Mouse (Mus musculus) thymus, postnatal 25 days (tissue): ENCODE results near the gene Uri1.

Experiments used
- DNase-seq: peaks from one replicate; pipeline ENCODE4 v3.0.0; 2022

Gene Uri1

DNA sequence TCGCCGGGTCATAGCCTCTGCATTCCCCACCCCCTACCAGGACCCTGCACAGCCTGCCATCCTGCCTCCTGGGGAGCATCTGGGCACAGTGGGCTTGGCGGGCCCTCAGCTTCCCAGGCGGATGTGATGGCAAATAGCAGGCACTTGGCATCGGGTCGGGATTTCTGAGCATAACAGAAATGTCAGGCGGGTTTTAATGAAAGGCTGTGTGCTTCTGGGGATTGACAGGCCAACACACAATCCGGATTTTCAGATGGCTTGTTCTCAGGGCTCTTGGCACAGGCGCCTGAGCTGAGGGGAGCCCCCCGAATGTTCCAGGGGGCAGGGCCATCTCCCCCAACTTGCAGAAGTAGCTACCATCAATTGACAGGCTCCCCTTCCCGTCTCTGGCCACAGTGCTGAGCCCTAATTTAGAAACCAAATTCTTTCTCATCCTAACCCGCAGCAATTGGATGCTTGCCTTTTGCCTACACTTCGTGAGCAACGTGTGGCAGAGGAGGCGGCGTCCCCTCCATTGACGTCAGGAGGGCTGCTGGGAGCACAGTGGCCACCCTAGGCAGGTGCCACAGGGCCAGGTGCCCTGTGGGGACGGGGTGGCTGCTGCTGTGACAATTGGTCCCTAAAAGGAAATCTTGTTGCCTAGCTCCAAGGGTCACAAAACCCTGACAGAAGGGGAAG lies 106.5 kb downstream of the Uri1 start:
- DNase-seq: no peak

DNA sequence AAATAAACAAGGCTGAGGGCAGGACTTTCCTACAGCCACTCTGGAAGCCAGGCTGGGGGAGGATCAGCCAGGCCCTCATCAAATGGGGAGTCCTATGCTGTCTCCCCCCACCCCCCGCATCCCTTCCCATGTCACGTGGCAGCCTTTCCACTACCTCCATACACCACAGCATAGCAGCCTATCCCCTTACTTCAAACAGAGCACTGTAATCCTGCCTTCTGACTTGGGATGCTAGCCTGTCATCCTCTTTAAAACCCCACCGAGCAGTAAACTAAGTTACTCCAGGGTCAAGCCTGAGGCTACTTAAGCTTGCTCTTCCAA lies 111.6 kb downstream of the Uri1 start:
- DNase-seq: no peak

DNA sequence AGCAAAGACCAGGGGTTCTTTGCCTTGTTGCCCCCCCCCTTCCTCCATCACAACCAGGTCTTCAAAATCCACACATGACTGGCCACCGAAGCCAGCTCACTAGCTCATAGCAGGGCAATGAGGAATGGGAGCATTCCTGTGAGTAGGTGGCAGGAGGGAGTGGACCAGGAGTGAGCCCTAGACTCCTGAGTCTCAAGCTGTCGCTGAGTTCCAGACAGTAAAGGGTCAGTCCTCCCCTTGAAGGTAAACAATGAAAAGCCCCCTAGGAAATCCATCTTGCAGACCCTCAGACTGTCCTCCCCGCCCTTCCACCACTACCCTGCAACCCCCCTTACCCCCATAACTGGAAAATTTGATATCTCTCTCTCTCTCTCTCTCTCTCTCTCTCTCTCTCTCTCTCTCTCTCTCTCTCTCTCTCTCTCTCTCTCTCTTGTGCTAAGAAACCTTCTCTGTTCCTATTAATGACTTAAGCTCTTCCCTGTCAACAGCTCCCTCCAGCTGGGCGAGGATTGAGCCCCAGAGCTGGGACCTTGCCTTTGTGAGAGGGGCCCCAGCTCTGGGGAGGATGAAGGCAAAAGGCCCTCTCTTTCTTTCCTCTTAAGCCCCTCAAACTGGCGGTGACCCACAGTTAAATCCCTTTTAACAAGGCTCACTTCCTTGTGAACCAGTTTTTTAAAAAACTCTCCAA lies 112.1 kb downstream of the Uri1 start:
- DNase-seq: no peak

DNA sequence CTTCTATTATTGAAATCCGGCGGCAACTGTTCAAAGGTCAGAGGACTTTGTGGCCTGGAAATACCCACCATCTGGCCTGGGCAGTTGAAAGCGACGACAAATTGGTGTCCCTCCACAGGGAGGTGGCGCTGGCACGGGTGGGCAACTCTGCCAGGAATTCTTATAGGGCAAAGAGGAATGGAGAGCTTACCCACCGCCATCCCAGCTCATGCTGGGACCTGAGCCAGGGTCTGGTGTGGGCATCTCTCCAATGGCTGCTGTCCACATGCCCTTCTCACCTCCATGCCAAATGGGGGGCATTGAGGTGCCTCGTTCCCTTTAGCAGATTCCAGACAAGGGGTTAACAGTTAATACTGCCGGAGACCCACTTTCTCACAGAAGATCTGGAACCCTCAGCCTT lies 113.2 kb downstream of the Uri1 start:
- DNase-seq: no peak
